Mouse (Mus musculus) spleen, postnatal 36 days (tissue): ENCODE data around the gene Smim6.

Source experiments
- DNase-seq, 2 experiments: peaks; one replicate each; pipeline ENCODE4 v3.0.0; 2022; ENCODE audit warnings: low spot score in 2 of 2, mixed read lengths in 1 of 2

The Smim6 gene

GRCm38 (mm10) chr11:115911632-115912376 lies at the start of gene Smim6:
TSS of gene Smim6 (plus strand) at chr11:115912017.
- DNase-seq: no peak

GRCm38 (mm10) chr11:115863895-115864294 lies 47.9 kb upstream of the Smim6 start:
- no peak for DNase-seq

- no peak for DNase-seq
Observed at GRCm38 (mm10) chr11:115869393-115869792, 42.4 kb upstream of the Smim6 start.

- no peak for DNase-seq
Observed at GRCm38 (mm10) chr11:115872437-115872836, 39.4 kb upstream of the Smim6 start.

GRCm38 (mm10) chr11:115875935-115876334 lies 35.9 kb upstream of the Smim6 start:
- no peak for DNase-seq

- DNase-seq: no peak
Observed at GRCm38 (mm10) chr11:115876438-115876837, 35.4 kb upstream of the Smim6 start.

GRCm38 (mm10) chr11:115877174-115877755 lies 34.6 kb upstream of the Smim6 start:
- DNase-seq: no peak

GRCm38 (mm10) chr11:115878071-115878470 lies 33.7 kb upstream of the Smim6 start:
- DNase-seq: no peak

GRCm38 (mm10) chr11:115881002-115881401 lies 30.8 kb upstream of the Smim6 start:
- DNase-seq: peak in 1 of 2 experiments; percentile 26

- DNase-seq: no peak
Observed at GRCm38 (mm10) chr11:115883251-115883650, 28.6 kb upstream of the Smim6 start.

- DNase-seq: no peak
Observed at GRCm38 (mm10) chr11:115884361-115884760, 27.5 kb upstream of the Smim6 start.

- no peak for DNase-seq
Observed at GRCm38 (mm10) chr11:115885281-115885680, 26.5 kb upstream of the Smim6 start.

GRCm38 (mm10) chr11:115886446-115886845 lies 25.4 kb upstream of the Smim6 start:
- no peak for DNase-seq

GRCm38 (mm10) chr11:115888020-115888419 lies 23.8 kb upstream of the Smim6 start:
- DNase-seq: no peak

GRCm38 (mm10) chr11:115889159-115889558 lies 22.7 kb upstream of the Smim6 start:
- DNase-seq: no peak

- no peak for DNase-seq
Observed at GRCm38 (mm10) chr11:115892213-115892612, 19.6 kb upstream of the Smim6 start.

- DNase-seq: no peak
Observed at GRCm38 (mm10) chr11:115893071-115893470, 18.7 kb upstream of the Smim6 start.

GRCm38 (mm10) chr11:115894755-115895520 lies 16.9 kb upstream of the Smim6 start:
- DNase-seq: peak in 1 of 2 experiments; percentile 20

GRCm38 (mm10) chr11:115898446-115898845 lies 13.4 kb upstream of the Smim6 start:
- no peak for DNase-seq

GRCm38 (mm10) chr11:115898886-115899285 lies 12.9 kb upstream of the Smim6 start:
- peak; percentile 52 to 57 for DNase-seq

- peak; percentile 43 to 48 for DNase-seq
Observed at GRCm38 (mm10) chr11:115899486-115900266, 12.1 kb upstream of the Smim6 start, which contains the start of gene Smim5. TSS of gene Smim5 (plus strand) at chr11:115899966.
